Mouse (Mus musculus) heart, postnatal 0 days (tissue): ENCODE data around the gene Rfx5. TPM values are rescaled to one million over a fixed set of nuclear protein-coding genes. Genes with fewer than 3 reads are reported as not detected.

Experiments
- ATAC-seq: fragments of 200-750 bp; cut with Nextera tagmentation; 2 replicates; pipeline ENCODE4 v1.8.0; 2017; ENCODE audit warnings: low read depth, moderate number of reproducible peaks, moderate library complexity; ENCODE audit not compliant: insufficient read depth
- DNase-seq: peaks from one replicate; pipeline ENCODE4 v3.0.0-alpha.2; 2016; ENCODE audit warnings: low spot score
- H3K27ac ChIP-seq: fragments of 300-500 bp; sonication (generic); 2 replicates; pipeline ENCODE4 v1.5.1; 2014; ENCODE audit warnings: low read depth, mild to moderate bottlenecking
- H3K27me3 ChIP-seq: fragments of 300-500 bp; sonication (generic); 2 replicates; pipeline ENCODE4 v1.6.1; 2014; ENCODE audit warnings: low read length, mixed read lengths; ENCODE audit not compliant: control insufficient read depth, insufficient read depth
- H3K36me3 ChIP-seq: fragments of 300-500 bp; sonication (generic); replicated peaks from 2 replicates; pipeline ENCODE4 v1.6.1; 2014; ENCODE audit warnings: low read length, mixed read lengths; ENCODE audit not compliant: control insufficient read depth, insufficient read depth
- H3K4me1 ChIP-seq: fragments of 300-500 bp; sonication (generic); 2 replicates; pipeline ENCODE4 v1.6.1; 2014; ENCODE audit warnings: antibody characterized with exemption; ENCODE audit not compliant: control insufficient read depth, insufficient read depth
- H3K4me2 ChIP-seq: fragments of 300-500 bp; sonication (generic); 2 replicates; pipeline ENCODE4 v1.6.1; 2014; ENCODE audit warnings: low read depth, mild to moderate bottlenecking, low read length, moderate library complexity
- H3K4me3 ChIP-seq: fragments of 300-500 bp; sonication (generic); 2 replicates; pipeline ENCODE4 v1.5.1; 2014; ENCODE audit warnings: low read depth, low read length
- H3K9ac ChIP-seq: fragments of 300-500 bp; sonication (generic); replicated peaks from 2 replicates; pipeline ENCODE4 v1.6.1; 2014; ENCODE audit warnings: low read depth, low read length, mixed read lengths
- H3K9me3 ChIP-seq: fragments of 300-500 bp; sonication (generic); replicated peaks from 2 replicates; pipeline ENCODE4 v1.6.1; 2016; ENCODE audit warnings: low read length; ENCODE audit not compliant: control insufficient read depth
- CTCF ChIP-seq: IDR thresholded peaks from 2 replicates; pipeline ENCODE4 v1.5.1; 2016; ENCODE audit warnings: antibody characterized with exemption, control low read depth, low read depth
- EP300 ChIP-seq: IDR thresholded peaks from 2 replicates; pipeline ENCODE4 v1.6.1; 2016; ENCODE audit warnings: antibody characterized with exemption, low read depth
- WGBS: fragments of 180-500 bp; shearing (Covaris S2); extraction: QIAGEN DNeasy Blood & Tissue Kit; methylation state at CpG from one replicate; pipeline ENCODE4 v1.1.7; 2014; 5-methylcytosine and 5-hydroxymethylcytosine counted together
- polyA plus RNA-seq: library from polyadenylated mRNA; unstranded; fragments of >200 nt; fragmentation: Nextera tagmentation; extraction: Ambion mirVana; gene quantifications from 2 replicates; pipeline ENCODE4 v1.2.1, GENCODE M21; 2015
- total RNA-seq: library from RNA; depleted of rRNA; stranded (reverse); fragments of >200 nt; gene quantifications from 2 replicates; pipeline ENCODE4 v1.2.3, GENCODE M21; 2014; ENCODE audit warnings: low replicate concordance

Rfx5 gene
- total and polyA plus RNA-seq, 2 experiments from 2014 or later, result 2.7 to 8.6 TPM

DNA sequence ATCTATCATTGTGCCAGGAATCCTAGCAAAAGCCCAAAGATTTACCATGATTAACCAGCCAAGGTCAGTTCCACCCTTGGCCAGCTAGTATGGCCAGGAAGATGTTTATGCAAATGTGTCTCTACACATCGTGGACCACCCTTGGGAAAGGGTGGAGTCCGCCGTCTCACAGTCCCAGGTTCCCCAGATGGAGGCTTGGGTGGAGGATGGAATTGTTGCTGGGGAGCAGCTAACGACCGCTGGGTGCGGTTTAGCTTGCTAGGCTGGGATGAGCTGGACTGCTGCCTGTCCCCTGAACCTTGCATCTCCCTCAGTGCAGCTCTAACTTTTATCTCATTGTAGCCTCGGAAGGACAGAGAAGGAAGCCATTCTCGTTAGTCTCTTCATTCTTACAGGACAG, 6.0 kb downstream of the Rfx5 start:
- H3K4me2 ChIP-seq, result no peak overlapping the region
- H3K36me3 ChIP-seq, result peaks cover 28% of the 10 kb centered on the region
- no peaks in the 10 kb centered on the region for H3K9me3 ChIP-seq
- H3K4me1 ChIP-seq, result peaks cover 2% of the 10 kb centered on the region; the same call in 1 of the 2 replicates
- no peak for DNase-seq
- WGBS, result 44% methylated on average over 8 of the region's 8 CpGs
- H3K27me3 ChIP-seq, result no peaks in the 10 kb centered on the region
- no peak overlapping the region for H3K9ac ChIP-seq
- no peak for TF ChIP-seq EP300
- no peak for TF ChIP-seq CTCF
- H3K4me3 ChIP-seq, result no peak overlapping the region
- no peak overlapping the region for H3K27ac ChIP-seq
- no peak for ATAC-seq

DNA sequence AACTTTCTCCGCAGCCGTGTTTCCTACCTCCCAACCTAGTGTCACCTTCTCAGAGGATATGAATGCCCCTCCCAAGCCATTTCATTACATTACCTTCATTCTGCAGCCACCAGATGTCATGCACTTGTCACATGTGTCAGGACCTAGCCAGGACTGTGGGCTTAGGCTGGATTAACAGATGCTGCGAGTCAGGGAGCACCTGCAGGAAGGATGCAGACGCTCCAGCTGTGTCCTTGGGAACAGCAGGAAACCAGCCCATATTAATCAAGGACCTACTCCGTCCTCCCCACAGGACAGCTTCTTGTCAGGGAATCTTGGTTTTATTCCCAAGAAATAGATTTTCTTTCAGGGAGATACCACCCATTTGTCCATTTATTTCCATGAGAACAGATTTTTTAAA, 6.4 kb downstream of the Rfx5 start:
- no peak for ATAC-seq
- Histone ChIP-seq H3K36me3 (peaks cover 28% of the 10 kb centered on the region), H3K9me3 (no peaks in the 10 kb centered on the region), H3K4me3 (no peak overlapping the region), H3K4me2 (no peak overlapping the region), H3K9ac (no peak overlapping the region), H3K27me3 (no peaks in the 10 kb centered on the region), H3K27ac (no peak overlapping the region), H3K4me1 (no peaks in the 10 kb centered on the region)
- DNase-seq, result no peak
- TF ChIP-seq CTCF (no peak), EP300 (no peak)
- 53% methylated on average over 5 of the region's 5 CpGs for WGBS

DNA sequence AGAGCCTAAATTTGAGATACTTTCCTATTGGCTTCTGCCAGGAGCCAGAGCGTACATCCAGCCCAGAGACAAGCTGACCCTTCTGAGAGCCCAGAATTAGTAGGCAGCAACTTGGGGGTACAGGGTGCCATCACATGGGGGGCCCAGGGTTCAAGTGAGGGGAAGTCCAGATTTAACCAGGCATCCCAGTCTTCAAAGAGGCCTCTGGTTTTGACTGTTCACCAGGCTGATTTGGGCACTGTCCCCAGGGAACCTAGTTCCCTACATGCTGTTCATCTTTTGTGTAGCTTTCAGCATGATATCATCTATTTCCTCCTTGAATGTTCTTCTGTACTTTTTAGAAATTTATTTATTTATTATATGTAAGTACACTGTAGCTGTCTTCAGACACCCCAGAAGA, 11.1 kb downstream of the Rfx5 start:
- H3K9me3 ChIP-seq, result no peaks in the 10 kb centered on the region
- no peaks in the 10 kb centered on the region for H3K36me3 ChIP-seq
- TF ChIP-seq CTCF (no peak), EP300 (no peak)
- DNase-seq, result no peak
- 95% methylated on average over 1 of the region's 1 CpGs for WGBS
- H3K4me3 ChIP-seq, result no peak overlapping the region
- H3K27me3 ChIP-seq, result no peaks in the 10 kb centered on the region
- H3K27ac ChIP-seq, result no peak overlapping the region
- no peak overlapping the region for H3K4me2 ChIP-seq
- H3K4me1 ChIP-seq, result no peaks in the 10 kb centered on the region
- ATAC-seq, result no peak
- no peak overlapping the region for H3K9ac ChIP-seq

GRCm38 (mm10) chr3:94965878-94966277, 12.0 kb downstream of the Rfx5 start:
- Histone ChIP-seq H3K36me3 (no peaks in the 10 kb centered on the region), H3K4me3 (no peak overlapping the region), H3K9ac (no peak overlapping the region), H3K4me2 (no peak overlapping the region), H3K27ac (no peak overlapping the region), H3K27me3 (no peaks in the 10 kb centered on the region), H3K4me1 (no peaks in the 10 kb centered on the region), H3K9me3 (no peaks in the 10 kb centered on the region)
- 68% methylated on average over 1 of the region's 1 CpGs for WGBS
- DNase-seq (no peak), ATAC-seq (no peak)
- TF ChIP-seq CTCF, result no peak
- TF ChIP-seq EP300, result no peak

DNA sequence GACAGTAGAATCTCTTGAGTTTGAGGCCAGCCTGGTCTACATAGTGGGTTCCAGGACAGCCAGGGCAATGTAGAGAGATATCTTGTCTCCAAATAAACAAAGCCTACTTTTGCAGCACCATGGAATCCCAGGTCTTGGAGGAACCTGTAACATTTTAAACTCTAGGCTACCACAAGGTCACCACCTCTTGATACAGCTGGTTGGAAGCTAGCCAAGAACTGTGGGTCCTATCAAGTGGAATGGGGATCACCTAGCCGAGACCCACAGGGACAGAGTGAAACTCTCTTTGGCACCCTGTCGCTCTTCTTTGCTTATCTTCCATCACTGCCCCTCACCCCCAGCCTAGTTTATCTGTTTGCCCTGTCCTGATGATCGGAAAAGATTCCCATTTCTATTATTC, 18.7 kb downstream of the Rfx5 start:
- Histone ChIP-seq H3K4me1 (peaks cover 15% of the 10 kb centered on the region), H3K9me3 (no peaks in the 10 kb centered on the region), H3K36me3 (0 out of 2 replicates have a peak, but pooled peaks cover under 1% of the 10 kb centered on the region), H3K4me2 (no peak overlapping the region), H3K9ac (no peak overlapping the region), H3K27me3 (no peaks in the 10 kb centered on the region), H3K4me3 (no peak overlapping the region), H3K27ac (no peak overlapping the region)
- ATAC-seq (no peak), DNase-seq (no peak)
- no peak for TF ChIP-seq EP300
- no peak for TF ChIP-seq CTCF
- WGBS, result 52% methylated on average over 3 of the region's 3 CpGs

GRCm38 (mm10) chr3:94973620-94974019, 19.7 kb downstream of the Rfx5 start:
- Histone ChIP-seq H3K27me3 (no peaks in the 10 kb centered on the region), H3K4me3 (no peak overlapping the region), H3K9me3 (no peaks in the 10 kb centered on the region), H3K4me2 (no peak overlapping the region), H3K4me1 (peaks cover 15% of the 10 kb centered on the region), H3K27ac (no peak overlapping the region), H3K9ac (no peak overlapping the region), H3K36me3 (0 out of 2 replicates have a peak, but pooled peaks cover 6% of the 10 kb centered on the region)
- no peak for TF ChIP-seq CTCF
- TF ChIP-seq EP300, result no peak
- no peak for ATAC-seq
- WGBS, result 93% methylated on average over 5 of the region's 5 CpGs
- no peak for DNase-seq
